Mouse (Mus musculus): ENCODE data around the gene Osbpl3.

- no peak for TF ChIP-seq CTCF (IDR thresholded peaks at IDR 0.05; ENCODE audit: low read depth)
- TF ChIP-seq EP300 (optimal IDR thresholded peaks at IDR 0.05), result no peak
Observed at GRCm38 (mm10) chr6:50462026-50462425, 6.0 kb upstream of the Osbpl3 start.

All from stomach, postnatal 0 days (tissue).